Mouse (Mus musculus): ENCODE data around the gene Scn11a.

The Scn11a gene

DNA sequence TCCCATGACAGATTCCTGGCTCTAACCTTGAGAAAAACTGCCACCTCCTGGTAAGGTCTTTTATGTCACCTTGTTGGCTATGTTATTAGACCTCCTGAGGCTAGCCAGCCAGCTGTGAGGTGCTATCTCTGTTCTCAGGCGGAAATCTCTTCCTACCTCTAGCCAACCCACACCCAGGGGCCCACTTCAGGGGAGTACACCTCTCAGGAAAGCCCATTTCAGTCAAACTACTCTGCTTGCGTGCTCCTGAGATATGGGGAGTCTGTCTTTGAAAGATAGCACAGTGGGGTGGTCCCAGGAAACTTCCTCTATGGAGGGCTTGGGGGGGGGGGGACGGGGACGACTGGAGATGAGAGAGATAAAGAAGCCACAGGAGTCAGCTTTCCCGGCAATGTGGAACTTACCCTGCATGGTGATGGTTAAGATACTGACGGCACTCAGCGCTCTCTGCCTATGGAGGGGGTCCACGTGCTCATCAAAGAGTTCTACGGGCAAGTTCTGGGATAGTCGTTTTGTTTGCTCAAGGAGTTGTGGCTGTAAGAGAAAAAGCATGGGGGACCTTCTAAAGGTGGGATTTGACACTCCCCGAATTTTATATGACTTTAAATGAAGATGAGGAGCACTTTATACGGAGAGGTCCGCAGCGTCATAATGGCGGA, 29.9 kb downstream of the Scn11a start:
- no peak for DNase-seq (ENCODE audit: low spot score)

DNA sequence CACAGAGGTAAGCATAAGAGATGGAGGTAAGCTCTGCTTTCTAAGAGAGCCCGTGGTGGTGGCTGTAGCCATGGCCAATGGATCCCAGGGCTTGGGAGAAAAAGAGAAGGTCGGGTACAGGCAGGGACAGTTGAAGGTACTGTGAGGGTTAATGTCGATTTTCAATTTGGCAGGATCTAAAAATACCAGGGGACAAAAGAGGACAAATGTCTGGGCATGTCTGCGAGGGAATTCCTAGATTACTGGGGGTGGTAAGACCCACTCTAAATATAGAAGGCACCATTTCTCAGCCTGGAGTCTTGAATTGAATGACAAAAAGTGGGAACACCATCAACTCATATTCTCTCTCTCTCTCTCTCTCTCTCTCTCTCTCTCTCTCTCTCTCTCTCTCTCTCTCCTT, 30.8 kb downstream of the Scn11a start:
- DNase-seq (ENCODE audit: low spot score), result no peak

DNA sequence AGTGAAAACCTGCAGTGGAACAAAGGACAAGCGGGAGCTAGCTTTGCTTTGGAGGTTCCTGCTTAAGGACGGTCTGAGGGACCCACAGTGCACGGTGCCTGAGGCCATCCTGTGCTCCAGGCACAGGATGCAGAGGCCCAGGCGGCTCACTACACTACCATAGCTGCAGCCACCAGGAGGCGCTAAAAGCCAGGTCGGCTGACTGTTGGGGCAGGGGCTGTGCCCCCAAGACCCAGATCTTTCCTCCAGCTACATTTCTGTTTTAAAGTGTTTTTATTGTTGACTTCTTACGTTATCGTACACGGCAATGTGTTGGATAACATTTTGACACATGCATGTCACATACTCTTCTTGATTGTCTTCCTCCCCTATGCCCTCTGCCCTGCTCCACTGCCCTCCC, 32.8 kb downstream of the Scn11a start:
- no peak for DNase-seq (ENCODE audit: low spot score)

DNA sequence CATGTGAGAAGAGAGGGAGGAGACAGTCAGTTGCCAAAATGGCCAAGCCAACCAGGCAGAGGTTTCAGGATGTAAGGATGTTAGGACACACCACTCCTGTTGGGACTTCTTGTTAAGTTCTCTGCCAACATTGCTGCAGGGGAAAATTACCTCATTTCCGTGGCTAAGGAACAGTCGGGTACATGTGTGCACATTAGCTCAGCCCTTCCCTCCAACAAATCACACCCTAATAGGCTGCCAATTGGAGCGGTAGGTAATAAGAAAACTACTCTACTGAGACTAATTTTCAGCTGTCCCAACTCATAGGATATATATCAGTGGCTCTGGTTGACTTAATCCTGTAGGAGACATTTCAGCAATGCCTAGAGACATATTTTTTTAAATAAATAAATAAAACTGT, 44.4 kb downstream of the Scn11a start:
- no peak for DNase-seq (ENCODE audit: low spot score)

DNA sequence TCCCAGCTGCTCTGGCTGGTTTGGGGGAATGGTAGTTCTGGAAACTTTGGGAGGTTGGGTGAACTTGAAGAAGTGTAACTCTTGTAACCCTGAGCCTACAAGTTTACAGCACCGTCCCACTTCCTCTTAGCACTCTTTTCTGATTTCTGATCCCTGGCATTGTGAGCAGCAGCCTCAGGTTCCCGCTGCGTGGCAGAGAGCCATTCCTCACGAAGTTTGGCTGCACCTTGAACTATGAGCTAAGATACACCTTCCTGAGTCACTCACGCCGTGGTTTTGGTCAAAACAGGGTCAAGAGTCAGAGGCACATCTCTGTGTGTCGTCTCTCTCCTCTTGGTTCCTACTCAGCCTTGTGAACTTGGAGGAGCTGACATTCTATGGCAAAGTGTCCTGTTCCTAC, 48.6 kb downstream of the Scn11a start:
- no peak for DNase-seq (ENCODE audit: low spot score)

DNA sequence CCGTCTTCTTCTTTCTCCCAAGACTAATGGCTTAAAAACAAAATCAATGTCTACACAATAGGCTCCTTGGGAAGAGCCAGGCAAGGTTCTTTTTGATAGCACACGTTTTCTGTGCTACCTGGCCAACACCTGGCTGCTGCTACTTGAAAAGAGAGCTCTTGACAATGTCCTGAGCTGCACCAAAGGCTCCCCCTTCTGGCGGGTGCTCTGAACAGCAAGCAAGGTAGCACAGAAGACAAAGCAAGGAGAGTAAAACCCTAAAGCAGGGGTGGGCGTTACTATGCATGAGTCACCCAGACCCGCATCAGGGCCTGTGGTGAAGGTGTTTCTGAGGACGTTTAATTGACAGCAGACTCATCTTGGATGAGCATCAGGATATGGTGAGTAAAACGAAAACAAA, 56.7 kb downstream of the Scn11a start:
- DNase-seq (ENCODE audit: low spot score), result peak; percentile 3

DNA sequence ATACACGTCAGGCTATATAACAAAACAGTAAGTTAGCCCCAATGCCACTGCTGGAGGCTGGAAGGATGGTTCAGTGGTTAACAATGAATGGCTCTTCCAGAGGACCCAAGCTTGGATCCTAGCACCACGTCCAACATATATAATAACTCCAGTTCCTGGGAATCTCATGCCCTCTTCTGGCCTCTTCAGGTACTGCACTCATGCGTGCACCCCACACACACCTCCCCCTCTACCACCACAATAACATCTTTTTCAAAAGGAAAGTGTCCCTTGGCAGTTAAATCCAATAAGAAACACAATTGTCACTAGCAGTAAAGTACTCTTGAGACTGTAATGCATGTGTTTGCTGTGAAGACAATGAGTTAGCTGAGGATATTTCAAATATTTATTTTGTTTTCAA, 65.0 kb downstream of the Scn11a start:
- no peak for DNase-seq (ENCODE audit: low spot score)

DNA sequence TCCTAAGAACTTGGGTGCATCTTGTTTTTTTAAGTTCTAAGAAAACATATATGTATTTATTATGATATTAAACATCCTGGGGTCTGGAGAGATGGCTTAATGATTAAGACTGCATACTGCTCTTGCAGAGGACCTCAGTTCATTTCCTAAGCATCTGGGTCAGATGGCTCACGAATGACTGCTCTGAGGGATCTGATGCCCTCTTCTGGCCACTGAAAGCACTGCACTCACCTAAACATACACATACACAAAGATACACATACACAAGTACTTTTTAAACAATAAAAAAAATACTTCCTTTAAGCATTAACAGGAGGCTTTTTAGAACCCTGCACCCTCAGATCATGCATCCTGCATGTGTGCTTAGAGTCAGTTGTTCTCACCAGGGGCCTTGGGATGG, 65.8 kb downstream of the Scn11a start:
- DNase-seq (ENCODE audit: low spot score), result no peak

DNA sequence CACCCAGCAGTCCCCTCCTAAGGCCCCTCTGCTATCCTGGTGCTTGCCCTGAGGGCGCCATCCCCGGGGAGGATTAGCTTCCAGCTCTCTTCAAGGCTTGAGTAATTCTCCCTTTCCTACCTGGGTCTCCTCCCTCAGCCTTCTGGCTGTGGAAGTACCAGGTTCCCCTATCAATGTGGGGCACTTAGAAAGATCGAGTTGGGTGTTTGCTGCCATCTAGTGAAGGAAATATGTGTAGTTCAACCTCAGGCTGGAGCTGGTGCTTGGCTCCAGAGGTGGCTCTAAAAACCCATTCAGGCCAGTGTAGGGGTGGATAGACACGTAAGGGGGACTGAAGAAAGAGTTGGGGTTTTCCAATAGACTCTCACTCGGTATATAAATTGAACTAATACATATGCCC, 73.7 kb downstream of the Scn11a start:
- peak; percentile 31 for DNase-seq (ENCODE audit: low spot score)

DNA sequence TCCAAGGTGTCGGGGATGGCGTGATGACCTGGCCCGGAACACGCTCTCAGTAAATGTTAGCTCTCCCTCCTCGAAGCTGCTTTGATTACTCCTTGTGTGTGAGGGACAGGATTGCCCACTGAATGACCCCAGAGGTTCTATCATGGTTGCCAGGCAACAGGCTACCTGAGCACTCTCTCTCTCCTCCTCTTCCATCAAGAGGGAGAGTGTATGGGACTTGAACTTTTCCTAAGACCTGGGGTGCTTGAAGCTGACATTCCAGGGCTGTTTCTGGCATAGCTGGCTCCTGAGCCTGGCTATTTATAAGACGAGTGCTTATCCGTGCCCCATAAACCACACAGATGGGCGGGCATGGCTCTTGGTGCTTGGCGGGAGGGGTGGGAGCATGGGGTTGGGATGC, 76.1 kb downstream of the Scn11a start:
- no peak for DNase-seq (ENCODE audit: low spot score)

DNA sequence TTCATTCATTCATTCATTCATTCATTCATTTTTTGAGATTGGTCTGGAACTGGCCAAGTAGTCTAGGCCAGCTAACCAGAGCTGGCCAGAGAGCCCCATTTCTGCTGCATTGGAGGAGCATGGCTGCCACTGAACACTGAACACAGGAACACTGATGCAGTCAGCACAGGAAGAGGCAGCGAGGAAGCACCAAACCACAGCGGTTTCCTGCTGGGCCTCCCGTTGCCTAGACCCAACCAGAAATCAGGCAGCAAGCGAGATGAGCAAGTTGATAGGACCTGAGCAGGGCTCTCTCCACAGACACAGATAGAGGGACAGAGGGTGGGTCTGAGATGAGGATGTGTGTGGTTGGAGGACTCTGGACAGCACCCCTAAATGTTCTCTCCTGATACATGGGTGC, 81.4 kb downstream of the Scn11a start:
- DNase-seq (ENCODE audit: low spot score), result no peak

DNA sequence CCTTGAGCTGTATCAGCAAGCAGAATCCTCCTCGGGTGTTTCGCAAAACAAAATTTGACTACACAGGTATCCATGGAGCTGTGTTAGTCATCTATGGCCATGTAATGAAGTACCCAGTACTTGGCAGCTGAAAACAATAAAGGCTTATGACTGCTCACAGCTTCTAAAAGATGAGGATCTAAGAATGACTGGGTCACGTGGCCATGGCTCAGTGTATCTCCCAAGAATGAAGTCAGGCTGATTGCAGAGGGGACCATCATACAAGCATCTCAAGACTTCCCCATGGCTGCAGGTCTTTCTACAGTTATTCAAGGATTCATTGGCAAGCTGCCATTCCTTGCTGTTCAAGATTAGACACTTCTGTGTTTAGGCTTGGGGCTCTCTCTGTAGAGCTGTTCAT, 81.9 kb downstream of the Scn11a start:
- no peak for DNase-seq (ENCODE audit: low spot score)

DNA sequence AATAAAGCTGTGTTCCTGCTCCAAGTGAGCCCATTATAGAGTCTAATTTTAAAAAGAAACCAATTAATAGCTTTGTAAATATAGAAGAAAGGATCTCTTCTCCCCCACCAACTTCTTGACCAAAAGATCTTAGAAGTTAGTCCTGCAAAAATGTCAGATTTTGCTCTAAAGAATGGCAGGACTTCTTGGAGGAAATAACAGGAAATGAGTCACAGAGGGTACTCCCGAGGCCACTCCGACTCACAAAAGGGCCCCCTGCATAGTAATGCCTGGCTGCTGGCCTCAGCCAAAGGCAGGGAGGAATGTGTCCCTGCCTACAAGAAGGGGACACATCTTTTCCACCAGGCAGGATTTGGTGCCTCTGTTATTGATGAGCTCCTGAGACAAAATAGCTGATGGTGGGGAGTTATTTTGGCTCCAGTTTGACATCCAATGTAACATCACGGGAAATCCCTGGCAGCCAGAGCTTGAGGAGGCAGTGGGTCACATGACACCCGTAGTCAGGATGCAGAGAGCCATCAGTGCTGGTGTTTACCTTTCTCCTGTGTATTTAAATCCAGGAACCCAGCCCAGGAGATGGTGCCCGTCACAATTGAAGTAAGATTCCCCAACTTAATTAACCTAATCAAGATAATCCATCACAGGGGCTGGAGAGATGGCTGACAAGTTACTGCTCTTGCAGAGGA, 84.0 kb downstream of the Scn11a start:
- DNase-seq (ENCODE audit: low spot score), result no peak

DNA sequence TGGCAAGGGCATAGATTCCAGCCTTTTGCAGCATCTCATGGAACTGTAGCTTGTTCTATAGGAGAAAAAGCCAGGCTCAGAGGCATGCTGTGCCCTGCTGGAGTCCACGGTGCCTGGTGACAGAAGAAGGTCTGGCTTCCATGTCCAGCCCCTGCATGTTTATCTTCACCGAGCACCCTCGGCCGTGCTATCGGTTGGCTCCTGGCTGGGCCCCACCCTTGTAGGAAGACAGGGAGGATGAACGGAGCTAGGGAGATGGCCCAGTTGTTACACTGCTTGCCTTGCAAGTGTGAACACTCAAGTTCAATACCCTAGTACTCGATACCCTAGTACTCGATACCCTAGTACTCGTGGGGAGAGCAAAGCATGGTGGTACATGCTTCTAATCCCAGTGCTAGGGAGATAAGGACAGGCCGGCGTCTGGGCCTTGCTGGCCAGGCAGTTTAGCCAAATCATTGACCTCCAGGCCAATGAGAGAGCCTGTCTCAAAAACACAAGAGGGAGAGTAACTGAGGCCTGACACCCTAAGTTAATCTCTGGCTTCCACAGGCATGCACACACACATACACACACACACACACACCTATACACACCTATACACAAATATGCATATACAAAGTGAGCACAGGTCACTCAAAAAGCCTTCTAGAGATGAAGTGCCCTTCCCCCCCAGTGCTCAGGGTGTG, 96.7 kb downstream of the Scn11a start:
- DNase-seq (ENCODE audit: low spot score), result no peak

DNA sequence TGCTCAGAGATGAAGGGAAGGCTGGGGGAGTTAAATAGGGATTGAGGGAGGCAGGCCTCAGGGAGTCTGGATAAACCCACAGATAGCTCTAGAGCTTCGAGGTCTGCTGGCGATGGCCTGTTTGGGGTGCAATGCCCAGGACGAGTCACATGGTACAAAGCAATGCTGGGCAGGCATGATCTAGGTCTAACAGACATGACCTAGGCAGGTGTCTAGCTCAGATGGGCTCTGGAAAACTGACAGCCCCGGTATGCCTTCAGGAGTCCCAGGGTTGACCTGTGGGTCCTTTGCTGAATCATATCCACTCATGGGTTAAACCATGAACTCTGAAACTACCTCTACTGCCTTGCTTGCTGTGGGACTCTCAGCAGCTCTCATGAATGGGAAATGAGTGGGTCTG, 98.3 kb downstream of the Scn11a start:
- DNase-seq (ENCODE audit: low spot score), result no peak

DNA sequence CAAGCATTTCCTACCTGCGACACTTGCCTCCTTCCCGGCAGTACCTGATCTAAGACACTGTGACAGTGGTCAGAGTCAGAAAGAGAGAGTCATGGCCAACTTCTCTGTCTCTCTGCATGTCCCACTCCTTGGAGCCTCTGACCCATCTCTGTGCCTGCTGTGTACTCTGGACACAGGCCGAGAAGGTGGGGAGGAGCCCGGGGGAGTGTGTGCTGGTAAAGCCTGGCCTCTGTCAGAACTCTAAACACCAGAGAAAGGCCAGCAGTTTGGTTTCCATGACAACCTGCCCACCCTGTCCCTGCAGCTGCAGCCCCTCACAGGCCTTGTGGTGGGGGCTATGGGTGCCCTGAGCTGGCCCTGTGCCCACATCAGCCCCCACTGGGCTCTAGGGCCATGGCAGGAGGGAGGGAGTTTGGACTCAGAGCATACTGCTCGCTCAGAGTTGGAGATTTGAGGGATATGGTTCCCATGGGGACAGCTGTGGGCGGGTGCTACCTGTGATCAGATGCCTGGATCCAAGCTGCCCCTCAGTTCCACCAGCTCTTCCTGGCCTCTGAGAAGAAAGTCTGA, 99.9 kb downstream of the Scn11a start:
- DNase-seq (ENCODE audit: low spot score), result no peak

DNA sequence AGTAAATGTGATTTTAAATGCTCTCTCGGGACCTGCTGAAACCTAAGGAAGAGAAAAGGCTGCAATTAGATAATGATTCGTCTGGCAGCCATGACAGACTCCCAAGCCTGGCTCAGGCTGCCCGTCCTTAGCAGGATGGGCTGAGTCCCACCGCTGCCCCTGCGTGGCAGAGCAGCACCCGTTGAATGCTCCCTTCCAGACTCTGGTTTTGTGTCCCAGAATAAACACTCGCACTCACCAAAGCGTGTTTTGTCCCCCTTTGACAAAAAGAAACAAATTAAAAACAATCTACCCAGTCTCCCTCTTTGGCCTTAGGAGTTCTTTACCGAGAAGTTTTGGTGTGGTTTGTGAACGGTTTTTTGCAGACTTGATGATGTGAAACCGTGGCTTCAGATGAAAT, 106.0 kb downstream of the Scn11a start, which contains the start of gene Scn10a:
Gene Scn10a, minus strand, starts transcription at position 101 of the 400 bp plus-strand sequence.
- no peak for DNase-seq (ENCODE audit: low spot score)

DNA sequence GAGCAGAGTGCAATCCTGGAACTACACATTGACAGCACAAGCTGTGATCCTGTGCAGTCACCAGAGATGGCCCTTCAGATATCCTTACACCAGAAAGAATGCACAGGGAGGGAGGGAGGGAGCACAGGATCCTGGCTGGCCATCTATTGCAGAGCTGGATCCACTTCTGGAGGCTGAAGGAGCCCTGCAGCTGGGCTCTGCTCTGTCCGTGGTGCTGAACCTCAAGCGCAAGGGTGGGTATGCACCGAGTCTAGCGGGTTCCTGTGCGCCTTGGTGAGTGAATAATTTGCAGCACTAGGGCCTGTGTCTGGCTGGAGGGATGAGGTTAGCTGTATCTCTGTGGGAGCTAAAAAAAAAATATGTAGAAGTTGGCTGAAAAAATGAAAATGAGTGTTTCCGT, 118.6 kb downstream of the Scn11a start:
- DNase-seq (ENCODE audit: low spot score), result peak; percentile 19
